Mouse (Mus musculus) midbrain, embryonic 12.5 days (tissue): ENCODE data around the gene Doxl2. TPM values are rescaled to one million over a fixed set of nuclear protein-coding genes. Genes with fewer than 3 reads are reported as not detected.
"Not testable (repeated sequence)": the region's sequence is repeated elsewhere in the genome, so short reads cannot be mapped to it uniquely, and the experiment has no call there.

Source experiments
- ATAC-seq: fragments of 200-750 bp; cut with Nextera tagmentation; 2 replicates; pipeline ENCODE4 v1.8.0; 2017; ENCODE audit warnings: low read depth, moderate TSS enrichment, moderate library complexity; ENCODE audit not compliant: low FRiP score
- H3K27ac ChIP-seq: fragments of 300-500 bp; sonication (generic); replicated peaks from 2 replicates; pipeline ENCODE4 v1.5.1; 2016; ENCODE audit warnings: mild to moderate bottlenecking
- H3K27me3 ChIP-seq: fragments of 300-500 bp; sonication (generic); 2 replicates; pipeline ENCODE4 v1.6.1; 2016; ENCODE audit warnings: mild to moderate bottlenecking
- H3K36me3 ChIP-seq: fragments of 300-500 bp; sonication (generic); 2 replicates; pipeline ENCODE4 v1.6.1; 2016
- H3K4me1 ChIP-seq: fragments of 300-500 bp; sonication (generic); 2 replicates; pipeline ENCODE4 v1.6.1; 2016
- H3K4me2 ChIP-seq: fragments of 300-500 bp; sonication (generic); replicated peaks from 2 replicates; pipeline ENCODE4 v1.6.1; 2016; ENCODE audit warnings: mild to moderate bottlenecking, moderate library complexity
- H3K4me3 ChIP-seq: fragments of 300-500 bp; sonication (generic); 2 replicates; pipeline ENCODE4 v1.5.1; 2016; ENCODE audit warnings: mild to moderate bottlenecking
- H3K9ac ChIP-seq: fragments of 300-500 bp; sonication (generic); replicated peaks from 2 replicates; pipeline ENCODE4 v1.6.1; 2016; ENCODE audit warnings: mild to moderate bottlenecking, moderate library complexity
- H3K9me3 ChIP-seq: fragments of 300-500 bp; sonication (generic); 2 replicates; pipeline ENCODE4 v1.6.1; 2016; ENCODE audit warnings: mild to moderate bottlenecking
- WGBS: fragments of 180-500 bp; shearing (Covaris S2); methylation state at CpG from one replicate; pipeline ENCODE4 v1.1.7; 2016; 5-methylcytosine and 5-hydroxymethylcytosine counted together
- polyA plus RNA-seq: library from polyadenylated mRNA; unstranded; fragments of >200 nt; fragmentation: Nextera tagmentation; extraction: Ambion mirVana; gene quantifications from 2 replicates; pipeline ENCODE4 v1.2.1, GENCODE M21; 2016

The Doxl2 gene
- polyA plus RNA-seq = not detected in 2 replicates

DNA sequence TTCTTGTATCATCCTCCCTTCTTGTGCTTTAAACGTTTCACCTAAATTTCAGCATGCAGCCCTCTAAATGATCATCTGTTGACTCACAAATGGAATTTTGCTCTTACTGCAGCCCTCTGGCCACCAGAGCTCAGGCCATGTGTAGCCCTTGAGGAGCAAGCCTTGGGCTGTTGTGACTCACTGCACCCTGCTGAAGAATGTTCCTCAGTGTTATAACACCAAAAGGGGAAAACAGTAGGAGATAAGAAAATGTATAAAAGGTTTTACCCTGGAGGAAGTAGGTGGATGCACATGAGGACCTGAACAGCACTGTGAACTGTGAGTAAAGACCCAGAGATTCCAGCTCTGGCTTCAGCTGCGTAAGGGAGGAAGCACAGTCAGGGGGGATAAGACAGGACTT is at the start of gene Doxl2:
Doxl2 (plus strand) TSS at position 301 of the 400 bp plus-strand sequence.
- Histone ChIP-seq H3K4me3 (no peak within 1 kb of the TSS), H3K27me3 (no peaks in the 10 kb centered on the region), H3K4me2 (no peak within 1 kb of the TSS), H3K9ac (no peak within 1 kb of the TSS), H3K9me3 (no peaks in the 10 kb centered on the region), H3K36me3 (no peaks in the 10 kb centered on the region), H3K4me1 (no peaks in the 10 kb centered on the region), H3K27ac (no peak within 1 kb of the TSS)
- no peak for ATAC-seq
- 88% methylated on average over 2 of the region's 2 CpGs for WGBS

DNA sequence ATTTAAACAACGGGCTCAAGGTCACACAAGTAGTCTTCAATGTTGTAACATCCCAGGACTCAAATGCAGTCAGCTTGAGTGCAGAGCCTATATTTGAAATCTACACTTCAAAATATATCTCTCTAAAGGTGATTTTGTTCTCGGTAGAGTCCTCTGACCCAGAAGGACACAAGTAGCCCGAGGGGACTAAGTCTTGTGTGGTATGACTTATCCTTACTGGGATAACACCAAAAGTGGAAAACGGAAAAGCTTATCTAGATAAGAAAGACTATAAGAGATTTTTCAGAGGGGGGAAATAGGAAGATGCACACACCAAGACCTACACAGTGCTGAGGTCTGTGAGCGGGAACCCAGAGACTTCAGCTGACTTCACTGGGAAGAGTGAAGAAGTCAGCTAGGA is 45.2 kb upstream of the Doxl2 start, which contains the start of gene 1600015I10Rik:
1600015I10Rik (plus strand) TSS at position 301 of the 400 bp plus-strand sequence.
- no peak within 1 kb of the TSS for H3K4me3 ChIP-seq
- WGBS = 94% methylated on average over 5 of the region's 5 CpGs
- no peak within 1 kb of the TSS for H3K27ac ChIP-seq
- H3K36me3 ChIP-seq = no peaks in the 10 kb centered on the region
- no peaks in the 10 kb centered on the region for H3K9me3 ChIP-seq
- no peak for ATAC-seq
- no peaks in the 10 kb centered on the region for H3K27me3 ChIP-seq
- H3K9ac ChIP-seq = no peak within 1 kb of the TSS
- no peak within 1 kb of the TSS for H3K4me2 ChIP-seq
- no peaks in the 10 kb centered on the region for H3K4me1 ChIP-seq

DNA sequence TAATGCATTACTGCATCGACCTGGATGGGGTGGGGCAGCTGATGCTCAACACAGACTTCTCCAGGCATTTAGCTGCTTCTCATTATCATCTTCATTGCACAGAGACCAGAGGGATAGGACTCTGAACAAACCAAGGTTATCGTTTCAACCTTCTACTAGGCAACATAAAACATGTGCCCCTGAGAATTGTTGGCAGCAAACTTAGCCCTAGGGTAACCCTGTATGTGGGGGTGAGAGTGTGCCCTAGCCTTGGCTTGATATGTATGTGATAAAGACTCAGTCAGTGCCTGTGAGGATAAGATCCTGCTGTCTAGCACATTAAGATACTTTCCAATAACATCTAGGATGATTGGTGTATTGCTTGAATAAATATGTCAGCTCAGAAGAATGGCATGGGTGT is 25.2 kb upstream of the Doxl2 start:
- no peaks in the 10 kb centered on the region for H3K27me3 ChIP-seq
- 74% methylated on average over 2 of the region's 2 CpGs for WGBS
- no peak for ATAC-seq

DNA sequence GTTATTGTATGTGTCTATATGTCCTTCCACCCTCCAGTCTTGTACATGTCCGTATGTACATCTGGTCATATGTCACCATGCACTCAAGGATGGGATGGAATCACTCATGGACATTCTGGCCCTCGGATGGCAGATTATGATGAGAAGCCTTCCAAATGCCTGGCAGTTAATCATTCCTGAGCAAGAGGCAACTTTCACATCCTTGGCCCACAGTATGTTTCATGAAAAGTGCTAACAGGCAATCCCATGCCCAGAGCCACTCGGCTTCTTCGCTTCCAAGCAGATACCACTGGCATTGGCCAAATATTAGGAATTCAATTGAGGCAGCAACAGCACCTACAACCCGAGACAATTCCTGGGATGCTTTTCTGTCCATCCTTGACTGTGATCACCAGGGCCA is 24.1 kb upstream of the Doxl2 start:
- WGBS = 84% methylated on average over 5 of the region's 5 CpGs
- Histone ChIP-seq H3K36me3 (no peaks in the 10 kb centered on the region), H3K9ac (no peak overlapping the region), H3K27ac (no peak overlapping the region), H3K4me2 (no peak overlapping the region), H3K27me3 (no peaks in the 10 kb centered on the region), H3K4me1 (no peaks in the 10 kb centered on the region), H3K9me3 (no peaks in the 10 kb centered on the region), H3K4me3 (no peak overlapping the region)
- ATAC-seq = no peak

More for the DNA sequence above, 25.2 kb upstream of the Doxl2 start:
- Histone ChIP-seq H3K4me3 (no peak overlapping the region), H3K27ac (no peak overlapping the region), H3K4me2 (no peak overlapping the region), H3K4me1 (no peaks in the 10 kb centered on the region), H3K9ac (no peak overlapping the region), H3K36me3 (no peaks in the 10 kb centered on the region), H3K9me3 (no peaks in the 10 kb centered on the region)

DNA sequence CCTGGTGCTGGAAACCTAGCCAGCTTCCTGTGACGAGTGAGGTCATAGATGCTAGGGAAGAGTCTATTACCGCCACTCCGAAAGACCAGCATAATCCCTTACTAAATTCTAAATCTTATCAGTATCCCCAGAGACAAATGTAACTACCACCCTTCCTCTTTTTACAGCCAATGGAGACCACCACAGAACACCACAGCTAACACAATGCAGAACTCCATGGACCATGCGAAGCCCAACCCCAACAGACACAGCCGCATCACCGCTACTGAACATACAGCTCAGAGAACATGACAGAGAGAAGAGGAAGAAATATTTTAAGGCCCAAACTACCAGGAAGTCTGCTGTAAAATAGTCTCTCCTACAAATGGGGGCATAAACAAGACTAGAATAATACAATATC is 23.1 kb upstream of the Doxl2 start:
- no peak overlapping the region for H3K27ac ChIP-seq
- no peaks in the 10 kb centered on the region for H3K36me3 ChIP-seq
- no peak overlapping the region for H3K4me3 ChIP-seq
- no peak overlapping the region for H3K4me2 ChIP-seq
- WGBS = 92% methylated on average over 6 of the region's 6 CpGs
- H3K9me3 ChIP-seq = no peaks in the 10 kb centered on the region
- H3K9ac ChIP-seq = no peak overlapping the region
- no peaks in the 10 kb centered on the region for H3K4me1 ChIP-seq
- ATAC-seq = no peak
- H3K27me3 ChIP-seq = no peaks in the 10 kb centered on the region

DNA sequence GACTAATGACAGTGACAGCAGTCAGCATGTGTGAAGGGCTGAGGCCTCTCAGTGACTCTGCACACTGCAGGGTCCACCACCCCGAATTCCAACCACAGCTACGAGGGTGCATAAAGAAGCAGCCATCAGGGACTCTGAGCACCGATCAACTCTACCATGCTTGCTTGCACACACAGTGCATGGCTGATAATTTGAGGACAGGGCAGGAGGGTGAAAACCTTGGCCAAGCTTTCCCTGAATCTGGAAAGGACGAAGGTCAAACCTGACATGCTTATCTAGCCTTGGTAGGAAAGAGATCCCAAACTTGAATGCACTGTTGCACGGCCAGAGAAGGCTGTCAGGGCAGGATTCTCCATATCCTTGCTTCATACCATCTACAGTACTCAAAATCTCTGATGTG is 21.5 kb upstream of the Doxl2 start:
- Histone ChIP-seq H3K4me2 (no peak overlapping the region), H3K27ac (no peak overlapping the region), H3K36me3 (no peaks in the 10 kb centered on the region), H3K9ac (no peak overlapping the region), H3K4me3 (no peak overlapping the region), H3K9me3 (no peaks in the 10 kb centered on the region), H3K4me1 (no peaks in the 10 kb centered on the region), H3K27me3 (no peaks in the 10 kb centered on the region)
- 88% methylated on average over 5 of the region's 5 CpGs for WGBS
- ATAC-seq = no peak

DNA sequence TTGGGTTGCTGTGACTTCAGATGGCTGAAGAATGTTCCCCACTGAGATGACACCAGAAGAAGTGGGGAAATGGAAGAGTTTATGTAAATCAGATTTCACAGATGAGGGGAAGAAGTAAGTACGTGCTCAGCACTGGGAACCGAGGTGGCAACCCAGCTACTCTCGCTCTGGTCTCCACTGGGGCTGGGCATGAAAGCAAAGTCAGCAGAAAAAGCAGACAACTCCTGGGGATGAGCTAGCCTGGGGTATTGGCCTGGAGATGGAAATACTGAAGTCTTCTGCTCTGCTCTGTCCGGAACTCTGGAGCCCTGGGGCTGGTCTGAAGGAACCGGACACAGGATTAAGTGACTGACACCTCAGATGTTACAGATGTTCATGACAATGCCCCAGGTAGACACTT is 20.6 kb upstream of the Doxl2 start:
- Histone ChIP-seq H3K9me3 (no peaks in the 10 kb centered on the region), H3K27me3 (no peaks in the 10 kb centered on the region), H3K4me1 (no peaks in the 10 kb centered on the region), H3K9ac (no peak overlapping the region), H3K27ac (no peak overlapping the region), H3K4me3 (no peak overlapping the region), H3K36me3 (no peaks in the 10 kb centered on the region), H3K4me2 (no peak overlapping the region)
- no peak for ATAC-seq
- WGBS = 81% methylated on average over 5 of the region's 5 CpGs

DNA sequence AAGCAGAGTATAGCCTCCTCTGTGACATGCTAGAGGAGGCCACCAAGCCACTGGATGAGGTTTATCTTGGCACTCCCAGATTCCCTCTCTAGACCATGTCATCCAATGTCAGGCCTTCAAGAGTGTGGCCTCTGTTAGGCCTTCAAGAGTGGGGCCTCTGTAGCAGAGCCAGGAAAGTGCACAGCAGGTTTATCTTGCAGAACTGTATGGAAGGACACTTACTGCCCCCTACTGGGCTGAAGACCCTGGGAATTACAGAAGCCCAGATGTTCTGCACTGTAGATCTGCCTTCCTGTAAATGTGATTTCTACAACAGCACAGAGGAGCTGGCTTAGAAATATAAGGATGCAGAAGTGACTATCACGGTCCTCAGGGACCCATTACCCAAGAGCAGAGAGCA is 19.8 kb upstream of the Doxl2 start:
- H3K4me3 ChIP-seq = no peak overlapping the region
- ATAC-seq = no peak

DNA sequence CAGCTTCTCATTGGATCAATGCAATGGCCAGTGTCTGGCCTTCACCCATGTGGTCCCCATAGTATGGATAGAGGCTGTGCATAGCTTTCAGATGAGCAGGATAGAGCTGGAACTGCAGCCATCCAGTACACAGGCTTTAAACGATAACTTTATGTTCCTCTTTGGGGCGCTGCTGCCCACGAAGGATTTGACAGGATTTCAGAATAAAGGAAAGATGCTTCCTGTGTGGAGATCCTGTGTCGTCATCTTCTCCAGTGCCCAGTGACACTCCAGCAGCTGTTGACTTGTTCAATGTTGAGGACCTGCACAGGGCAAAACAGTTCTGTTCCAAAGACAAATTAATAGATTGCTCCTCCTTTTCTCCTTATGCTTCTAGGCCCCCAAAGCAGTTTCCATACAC is 18.0 kb upstream of the Doxl2 start:
- Histone ChIP-seq H3K4me2 (no peak overlapping the region), H3K9ac (no peak overlapping the region), H3K27ac (no peak overlapping the region), H3K36me3 (no peaks in the 10 kb centered on the region), H3K9me3 (no peaks in the 10 kb centered on the region), H3K27me3 (no peaks in the 10 kb centered on the region), H3K4me3 (no peak overlapping the region), H3K4me1 (no peaks in the 10 kb centered on the region)
- ATAC-seq = no peak
- 87% methylated on average over 4 of the region's 4 CpGs for whole genome bisulfite sequencing

More for the DNA sequence above, 19.8 kb upstream of the Doxl2 start:
- Histone ChIP-seq H3K36me3 (no peaks in the 10 kb centered on the region), H3K9ac (no peak overlapping the region), H3K9me3 (no peaks in the 10 kb centered on the region), H3K27ac (no peak overlapping the region), H3K4me2 (no peak overlapping the region), H3K4me1 (no peaks in the 10 kb centered on the region), H3K27me3 (no peaks in the 10 kb centered on the region)
- 56% methylated on average over 1 of the region's 1 CpGs for WGBS

DNA sequence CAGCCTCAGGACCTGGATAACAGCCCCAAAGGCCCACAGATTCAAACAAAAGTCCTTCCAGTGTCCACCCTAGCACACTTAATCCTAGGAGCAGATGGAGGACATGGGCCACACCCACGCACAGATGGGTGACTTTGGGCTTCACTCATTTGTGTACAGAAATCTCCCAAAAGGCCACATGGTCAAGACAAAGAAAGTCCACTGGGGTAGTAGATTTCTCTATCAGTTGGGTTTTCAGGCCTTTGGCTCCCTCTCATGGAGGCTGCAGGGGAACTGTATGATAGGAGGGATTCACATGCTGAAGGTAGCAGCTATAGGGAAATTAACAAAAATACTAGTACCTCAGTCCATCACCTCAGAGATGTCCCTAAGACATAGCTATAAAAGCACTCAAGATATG is 16.7 kb upstream of the Doxl2 start:
- H3K27me3 ChIP-seq = no peaks in the 10 kb centered on the region
- no peaks in the 10 kb centered on the region for H3K36me3 ChIP-seq
- no peaks in the 10 kb centered on the region for H3K4me1 ChIP-seq
- no peak overlapping the region for H3K4me2 ChIP-seq
- H3K27ac ChIP-seq = no peak overlapping the region
- 58% methylated on average over 1 of the region's 1 CpGs for WGBS
- no peaks in the 10 kb centered on the region for H3K9me3 ChIP-seq
- H3K4me3 ChIP-seq = no peak overlapping the region
- 0 out of 2 replicates have a peak, but pooled peaks have one; percentile 19 for ATAC-seq
- H3K9ac ChIP-seq = no peak overlapping the region

DNA sequence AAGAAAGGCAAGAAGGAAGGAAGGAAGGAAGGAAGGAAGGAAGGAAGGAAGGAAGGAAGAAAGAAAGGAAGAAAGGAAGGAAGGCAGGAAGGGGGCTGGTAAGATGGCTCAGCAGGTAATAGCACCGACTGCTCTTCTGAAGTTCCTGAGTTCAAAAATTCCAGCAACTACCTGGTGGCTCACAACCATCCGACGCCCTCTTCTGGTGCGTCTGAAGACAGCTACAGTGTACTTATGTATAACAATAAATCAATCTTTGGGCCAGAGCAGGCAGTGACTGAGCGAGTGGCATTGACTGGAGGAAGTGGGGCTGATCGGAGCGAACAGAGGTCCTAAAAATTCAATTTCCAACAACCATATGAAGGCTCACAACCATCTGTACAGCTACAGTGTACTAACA is 15.6 kb upstream of the Doxl2 start:
- WGBS = 27% methylated on average over 7 of the region's 7 CpGs
- not testable (repeated sequence) for H3K36me3 ChIP-seq, H3K27me3 ChIP-seq, H3K9me3 ChIP-seq, H3K4me1 ChIP-seq, ATAC-seq, H3K27ac ChIP-seq, H3K4me2 ChIP-seq, H3K4me3 ChIP-seq, H3K9ac ChIP-seq

DNA sequence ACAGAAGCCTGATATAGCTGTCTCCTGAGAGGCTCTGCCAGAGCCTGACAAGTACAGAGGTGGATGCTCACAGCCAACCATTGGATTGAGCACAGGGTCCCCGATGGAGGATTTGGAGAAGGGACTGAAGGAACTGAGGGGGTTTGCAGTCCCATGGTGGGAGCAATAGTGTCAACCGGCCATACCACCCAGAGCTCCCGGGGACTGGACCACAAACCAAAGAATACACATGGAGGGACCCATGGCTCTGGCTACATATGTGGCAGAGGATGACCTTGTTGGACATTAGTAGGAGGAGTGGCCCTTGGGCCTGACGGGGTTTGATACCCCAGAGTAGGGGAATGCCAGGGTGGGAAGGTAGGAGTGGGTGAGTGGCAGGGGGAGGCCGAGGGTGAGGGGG is 8.1 kb upstream of the Doxl2 start:
- not testable (repeated sequence) for H3K9me3 ChIP-seq, H3K36me3 ChIP-seq, H3K4me1 ChIP-seq, H3K4me2 ChIP-seq, H3K27me3 ChIP-seq, ATAC-seq, H3K9ac ChIP-seq, H3K27ac ChIP-seq, H3K4me3 ChIP-seq
- WGBS = 90% methylated on average over 5 of the region's 5 CpGs

DNA sequence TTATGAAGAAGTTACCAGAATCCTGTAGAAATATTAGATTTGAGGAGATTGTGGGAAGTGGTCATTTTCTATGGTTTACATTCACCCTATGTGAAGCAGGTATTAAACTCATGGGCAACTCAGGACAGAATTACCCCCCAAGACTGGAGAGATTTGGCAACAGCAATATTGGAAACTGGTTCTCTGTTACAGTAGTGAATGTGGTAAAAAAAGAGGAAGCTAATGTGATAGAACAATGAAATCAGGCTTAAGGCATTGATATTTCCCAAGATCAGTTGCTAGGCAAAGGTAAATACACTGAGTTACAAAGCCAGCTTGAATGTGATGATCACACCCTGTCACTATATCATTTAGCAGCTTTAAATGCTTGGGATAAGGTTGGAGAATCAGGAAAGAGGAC is 6.9 kb upstream of the Doxl2 start:
- no peak for ATAC-seq
- no peaks in the 10 kb centered on the region for H3K9me3 ChIP-seq
- no peaks in the 10 kb centered on the region for H3K4me1 ChIP-seq
- no peak overlapping the region for H3K4me3 ChIP-seq
- H3K4me2 ChIP-seq = no peak overlapping the region
- no peak overlapping the region for H3K27ac ChIP-seq
- no peaks in the 10 kb centered on the region for H3K36me3 ChIP-seq
- H3K9ac ChIP-seq = no peak overlapping the region
- H3K27me3 ChIP-seq = no peaks in the 10 kb centered on the region
